Mouse (Mus musculus) bone marrow, adult 2 months (tissue): ENCODE results near the gene Slc2a6. TPM values are rescaled to one million over a fixed set of nuclear protein-coding genes. Genes with fewer than 3 reads are reported as not detected.
A peak's percentile ranks its signal among the peaks of the same experiment; 100 is the strongest.

Source experiments
- H3K27ac ChIP-seq: fragments of 200-500 bp; 2 replicates; pipeline ENCODE4 v1.5.1; 2012; ENCODE audit warnings: low read depth, mild to moderate bottlenecking, control low read depth, inconsistent platforms, low read length; ENCODE audit not compliant: control insufficient read depth, poor library complexity, insufficient read depth
- H3K4me1 ChIP-seq: fragments of 200-500 bp; 2 replicates; pipeline ENCODE4 v1.6.1; 2011; ENCODE audit warnings: low read length; ENCODE audit not compliant: control insufficient read depth, insufficient read depth
- H3K4me3 ChIP-seq: fragments of 200-500 bp; replicated peaks from 2 replicates; pipeline ENCODE3; 2011; ENCODE audit warnings: mild to moderate bottlenecking, low read depth, low read length, control low read depth; ENCODE audit not compliant: control insufficient read depth
- CTCF ChIP-seq: fragments of 200-500 bp; IDR thresholded peaks from 2 replicates; pipeline ENCODE4 v1.5.1; 2011; ENCODE audit warnings: low read length, control low read depth; ENCODE audit not compliant: control insufficient read depth, insufficient read depth
- POLR2A ChIP-seq: fragments of 200-500 bp; IDR thresholded peaks from 2 replicates; pipeline ENCODE4 v1.6.1; 2011; ENCODE audit warnings: low read depth, mild to moderate bottlenecking, control low read depth, low read length, borderline replicate concordance; ENCODE audit not compliant: control insufficient read depth
- WGBS: fragments of 180-500 bp; shearing (Covaris S2); methylation state at CpG from one replicate; pipeline ENCODE4 v1.1.7; 2018; 5-methylcytosine and 5-hydroxymethylcytosine counted together
- polyA plus RNA-seq: library from polyadenylated mRNA; stranded (reverse); fragments of >200 nt; gene quantifications from 2 replicates; pipeline ENCODE4 v1.2.4, GENCODE M21; 2011; ENCODE audit warnings: low replicate concordance; ENCODE audit not compliant: missing spikeins, insufficient read depth, insufficient read length

The Slc2a6 gene
- polyA plus RNA-seq, 1 experiment: 26.1 TPM

GRCm38 (mm10) chr2:27067124-27067523 is 39.3 kb upstream of the Slc2a6 start:
- Histone ChIP-seq H3K4me1 (no peaks in the 10 kb centered on the region), H3K27ac (no peak overlapping the region), H3K4me3 (no peak overlapping the region)
- WGBS: 80% methylated on average over 2 of the region's 2 CpGs
- TF ChIP-seq CTCF (no peak), POLR2A (no peak)

- Histone ChIP-seq H3K4me1 (no peaks in the 10 kb centered on the region), H3K4me3 (no peak overlapping the region), H3K27ac (no peak overlapping the region)
- 82% methylated on average over 9 of the region's 9 CpGs for WGBS
- TF ChIP-seq POLR2A: no peak
- TF ChIP-seq CTCF: no peak
Measured at GRCm38 (mm10) chr2:27059187-27059586, 31.4 kb upstream of the Slc2a6 start.

DNA sequence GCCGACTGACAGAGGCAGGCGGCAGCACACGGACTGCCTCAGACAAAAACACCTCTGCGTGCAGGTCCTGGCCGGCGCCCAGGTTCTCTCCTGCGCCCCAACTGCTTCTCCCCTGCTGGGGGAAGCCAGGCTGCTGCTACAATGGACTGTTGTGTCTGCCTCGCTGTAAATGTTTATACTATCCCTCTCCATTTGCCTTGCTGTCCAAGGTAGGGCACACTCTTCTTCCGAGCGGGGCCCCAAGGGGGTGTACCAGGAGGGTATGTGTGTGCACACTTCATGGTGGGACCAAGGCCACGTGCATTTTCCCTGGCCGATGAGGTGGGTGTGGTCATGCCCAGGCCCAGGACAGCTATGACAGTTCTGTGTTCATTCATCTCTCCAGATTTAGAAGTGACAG is 31.0 kb upstream of the Slc2a6 start:
- Histone ChIP-seq H3K4me1 (no peaks in the 10 kb centered on the region), H3K27ac (no peak overlapping the region), H3K4me3 (no peak overlapping the region)
- WGBS: 20% methylated on average over 12 of the region's 12 CpGs
- TF ChIP-seq CTCF (no peak), POLR2A (no peak)

GRCm38 (mm10) chr2:27058251-27058650 is 30.5 kb upstream of the Slc2a6 start:
- Histone ChIP-seq H3K4me3 (no peak overlapping the region), H3K27ac (no peak overlapping the region), H3K4me1 (no peaks in the 10 kb centered on the region)
- WGBS: 28% methylated on average over 4 of the region's 4 CpGs
- TF ChIP-seq CTCF: no peak
- TF ChIP-seq POLR2A: no peak

- no peaks in the 10 kb centered on the region for H3K4me1 ChIP-seq
- 64% methylated on average over 6 of the region's 6 CpGs for WGBS
- no peak overlapping the region for H3K27ac ChIP-seq
- no peak for TF ChIP-seq POLR2A
- TF ChIP-seq CTCF: no peak
- no peak overlapping the region for H3K4me3 ChIP-seq
Measured at GRCm38 (mm10) chr2:27049408-27049807, 21.6 kb upstream of the Slc2a6 start.

DNA sequence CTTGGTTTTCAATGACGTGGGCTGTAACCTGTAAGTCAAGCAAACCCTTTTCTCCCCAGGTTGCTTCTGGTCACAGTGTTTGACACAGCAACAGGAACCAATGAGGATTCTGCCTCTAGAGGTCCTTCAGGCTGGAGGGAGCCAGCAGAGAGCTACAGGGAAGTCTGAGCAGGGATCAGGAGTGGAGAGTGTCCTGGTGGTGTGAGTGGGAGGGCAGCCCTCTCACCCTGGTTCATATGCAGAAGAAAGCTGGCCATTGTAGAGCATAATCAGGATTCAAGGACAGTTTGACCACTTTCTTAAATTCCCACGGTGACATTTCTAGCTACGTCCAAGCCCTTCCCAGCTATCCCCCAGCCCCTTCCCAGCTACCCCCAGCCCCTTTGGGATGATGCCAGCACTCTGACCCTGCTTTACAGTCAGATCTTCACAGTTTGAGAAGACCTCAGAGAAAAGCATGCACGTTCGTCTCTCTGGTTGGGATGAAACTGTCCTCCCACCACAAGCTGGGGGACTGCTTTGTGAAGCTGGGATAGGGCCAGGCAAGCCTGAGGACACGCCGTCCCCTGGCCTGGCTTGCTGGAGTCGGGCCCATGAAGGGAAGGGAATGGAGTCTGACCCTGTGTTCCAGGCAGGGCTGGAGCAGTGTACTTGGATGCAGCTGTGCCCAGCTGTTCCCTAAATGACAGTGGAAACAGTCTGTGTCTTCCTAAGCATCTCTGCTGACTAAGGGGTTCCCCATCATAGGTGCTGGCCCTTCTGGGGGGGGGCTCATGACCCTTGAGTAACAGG is 18.4 kb upstream of the Slc2a6 start:
- H3K4me1 ChIP-seq: no peaks in the 10 kb centered on the region
- WGBS: 65% methylated on average over 8 of the region's 8 CpGs
- H3K4me3 ChIP-seq: no peak overlapping the region
- TF ChIP-seq POLR2A (no peak), CTCF (no peak)
- no peak overlapping the region for H3K27ac ChIP-seq

DNA sequence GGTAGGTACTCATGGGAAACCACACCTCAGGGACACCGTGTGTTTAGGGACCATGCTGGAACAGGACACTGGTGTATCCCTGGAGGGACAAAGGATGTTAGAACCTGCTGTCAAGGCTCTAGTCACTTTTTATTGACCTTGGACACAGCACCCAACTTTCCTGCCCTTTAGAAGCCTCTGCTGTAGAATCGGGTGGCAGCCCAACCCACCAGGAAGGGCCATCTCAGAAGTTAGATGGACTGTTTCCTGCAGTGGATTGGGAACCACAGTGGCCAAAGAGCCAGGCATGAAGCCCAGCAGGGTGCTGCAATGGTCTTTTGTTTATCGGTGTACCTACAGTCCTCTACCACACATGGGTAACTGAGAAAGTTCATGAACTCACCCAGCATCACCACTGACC is 16.8 kb upstream of the Slc2a6 start:
- H3K4me3 ChIP-seq: no peak overlapping the region
- no peaks in the 10 kb centered on the region for H3K4me1 ChIP-seq
- no peak overlapping the region for H3K27ac ChIP-seq
- TF ChIP-seq POLR2A (no peak), CTCF (no peak)
- WGBS: 68% methylated on average over 3 of the region's 3 CpGs

GRCm38 (mm10) chr2:27044166-27044565 is 16.4 kb upstream of the Slc2a6 start:
- WGBS: 89% methylated on average over 4 of the region's 4 CpGs
- TF ChIP-seq POLR2A (no peak), CTCF (no peak)

GRCm38 (mm10) chr2:27043461-27043860 is 15.7 kb upstream of the Slc2a6 start:
- WGBS: 37% methylated on average over 3 of the region's 3 CpGs
- no peaks in the 10 kb centered on the region for H3K4me1 ChIP-seq
- no peak for TF ChIP-seq POLR2A
- TF ChIP-seq CTCF: peak; percentile 71
- H3K27ac ChIP-seq: no peak overlapping the region
- H3K4me3 ChIP-seq: no peak overlapping the region

More at GRCm38 (mm10) chr2:27044166-27044565, 16.4 kb upstream of the Slc2a6 start:
- Histone ChIP-seq H3K4me1 (no peaks in the 10 kb centered on the region), H3K4me3 (no peak overlapping the region), H3K27ac (no peak overlapping the region; the same call in 1 of the 2 replicates)
